ENCODE assay signal across 19 mouse cellular contexts in the genomic region with DNA sequence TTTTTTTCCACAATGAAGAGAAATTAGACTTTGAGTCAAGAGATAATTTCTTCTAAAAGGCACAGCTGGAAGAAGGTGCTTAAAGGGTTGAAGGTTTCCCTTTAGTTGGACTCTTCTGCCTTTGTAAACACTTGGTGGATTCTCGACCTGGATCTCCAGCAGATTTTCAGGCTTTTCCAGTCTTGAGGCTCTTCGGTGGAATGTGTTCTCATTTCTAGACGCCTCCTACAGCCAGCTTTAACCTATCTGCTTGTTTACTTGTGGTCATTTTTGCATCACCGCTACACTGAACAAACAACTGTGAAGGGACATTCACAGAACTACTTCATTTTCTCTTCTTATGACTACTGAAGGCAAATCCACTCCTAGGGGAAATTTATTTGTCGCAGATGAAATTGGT.
"Had no signal": no experiment of that assay in that cellular context is flagged by ENCODE, and none has a peak within 500 bp of the region (broad histone marks: within the 10 kb centered on the region; RNA-seq: fewer than 3 reads in every experiment).

No protein-coding gene starts in this region.

- H3K4me1 ChIP-seq: heart, embryonic 12.5 days; kidney, embryonic 15.5 days; limb, embryonic 13.5 days; limb, embryonic 15.5 days had no signal

- DNase-seq: forebrain, postnatal 0 days; gastrocnemius, postnatal 14 days; gastrocnemius, postnatal 36 days; heart, adult 2 months; heart, postnatal 10 days; kidney, adult 11 months; kidney, adult 2 months; kidney, adult 9 months; kidney, postnatal 14 days; kidney, postnatal 36 days; layer of hippocampus, adult 9-11 months; layer of hippocampus, postnatal 36 days; left cerebral cortex, postnatal 4 days had no signal

- H3K4me3 ChIP-seq: heart, adult 2 months; heart, embryonic 12.5 days; hindbrain, embryonic 13.5 days; hindbrain, embryonic 15.5 days; kidney, embryonic 15.5 days; limb, embryonic 13.5 days; limb, embryonic 15.5 days had no signal
